Mouse (Mus musculus) cerebellum, adult 2 months (tissue): Measurements from ENCODE around the gene Wdr59.

Experiments
- CTCF ChIP-seq: fragments of 200-500 bp; IDR thresholded peaks from 2 replicates; pipeline ENCODE4 v1.5.1; 2011; ENCODE audit warnings: low read depth, mild to moderate bottlenecking, control low read depth, low read length, moderate library complexity, borderline replicate concordance; ENCODE audit not compliant: insufficient read depth
- POLR2A ChIP-seq: fragments of 200-500 bp; IDR thresholded peaks from 2 replicates; pipeline ENCODE4 v1.6.1; 2011; ENCODE audit warnings: low read length, control low read depth, borderline replicate concordance; ENCODE audit not compliant: insufficient read depth

DNA sequence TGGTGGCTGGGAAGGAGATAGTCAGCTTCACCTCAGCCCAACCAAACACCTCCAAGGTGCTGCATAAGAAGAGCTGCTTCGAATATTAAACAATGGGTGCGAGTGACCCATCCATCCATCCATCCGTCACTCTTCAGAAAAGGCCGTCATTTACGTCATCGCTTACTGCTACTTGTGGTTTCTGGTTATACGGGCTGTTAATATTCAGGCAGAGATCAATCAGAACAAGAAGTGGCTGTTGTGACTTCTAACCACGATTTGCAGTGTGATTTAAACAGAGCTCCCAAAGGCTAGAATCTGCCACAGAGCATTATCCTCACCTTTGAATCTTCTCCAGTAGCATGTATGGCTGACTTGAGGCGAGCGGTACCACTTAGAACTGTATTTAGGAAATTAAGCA, 104.7 kb downstream of the Wdr59 start:
- TF ChIP-seq CTCF (no peak), POLR2A (no peak)
